Mouse (Mus musculus) retina, postnatal 1 day (tissue): ENCODE measurements around the gene Kcnip2.

Source experiments
- DNase-seq: peaks from one replicate; pipeline ENCODE4 v3.0.0-alpha.2; 2012

Kcnip2 gene

GRCm38 (mm10) chr19:45780350-45780915, 35.4 kb downstream of the Kcnip2 start:
- DNase-seq: no peak

GRCm38 (mm10) chr19:45775486-45775885, 40.4 kb downstream of the Kcnip2 start:
- DNase-seq: no peak

- DNase-seq: no peak
These were observed 44.4 kb downstream of the Kcnip2 start for GRCm38 (mm10) chr19:45771501-45771900.

GRCm38 (mm10) chr19:45760810-45761209, 55.1 kb downstream of the Kcnip2 start:
- no peak for DNase-seq

- no peak for DNase-seq
These were observed 57.2 kb downstream of the Kcnip2 start for GRCm38 (mm10) chr19:45758671-45759070.

- DNase-seq: no peak
These were observed 62.3 kb downstream of the Kcnip2 start for GRCm38 (mm10) chr19:45753551-45753950.

- no peak for DNase-seq
These were observed 64.0 kb downstream of the Kcnip2 start for GRCm38 (mm10) chr19:45751881-45752280.

GRCm38 (mm10) chr19:45749243-45750043, 66.4 kb downstream of the Kcnip2 start, which contains the start of gene Npm3:
TSS of gene Npm3 (minus strand) at chr19:45749591.
- DNase-seq: peak; percentile 90

- DNase-seq: no peak
These were observed 67.1 kb downstream of the Kcnip2 start for GRCm38 (mm10) chr19:45748691-45749242.

GRCm38 (mm10) chr19:45748206-45748605, 67.7 kb downstream of the Kcnip2 start:
- no peak for DNase-seq

- peak; percentile 90 for DNase-seq
These were observed 68.6 kb downstream of the Kcnip2 start for GRCm38 (mm10) chr19:45747028-45747867.

- peak; percentile 79 for DNase-seq
These were observed 69.5 kb downstream of the Kcnip2 start for GRCm38 (mm10) chr19:45746153-45747020.

GRCm38 (mm10) chr19:45745344-45746152, 70.3 kb downstream of the Kcnip2 start:
- no peak for DNase-seq

GRCm38 (mm10) chr19:45743619-45744018, 72.2 kb downstream of the Kcnip2 start:
- no peak for DNase-seq

- no peak for DNase-seq
These were observed 72.8 kb downstream of the Kcnip2 start for GRCm38 (mm10) chr19:45742984-45743575.

GRCm38 (mm10) chr19:45742218-45742983, 73.5 kb downstream of the Kcnip2 start, which contains the start of gene Fgf8:
TSS of gene Fgf8 (minus strand) at chr19:45742915.
- DNase-seq: peak; percentile 55
